Mouse (Mus musculus) cerebellum, adult 11 months (tissue): ENCODE measurements around the gene Bcl2l2.

Experiments used
- DNase-seq: peaks from one replicate; pipeline ENCODE4 v3.0.0; 2022

The Bcl2l2 gene

GRCm38 (mm10) chr14:54937361-54938182 is 54.4 kb downstream of the Bcl2l2 start:
- no peak for DNase-seq
